Mouse (Mus musculus): ENCODE measurements around the gene Ptpn11. TPM values are rescaled to one million over a fixed set of nuclear protein-coding genes. Genes with fewer than 3 reads are reported as not detected.
A peak's percentile ranks its signal among the peaks of the same experiment; 100 is the strongest.

Ptpn11 gene
- polyA plus RNA-seq, 1 experiment, result 64.1 TPM

GRCm38 (mm10) chr5:121202467-121202866 lies 11.3 kb upstream of the Ptpn11 start:
- H3K4me1 ChIP-seq (ENCODE audit: control insufficient read depth, insufficient read depth, insufficient read length, low read length), result no peaks in the 10 kb centered on the region
- H3K4me3 ChIP-seq (ENCODE audit: insufficient read depth, low read depth, low read length), result no peak overlapping the region
- no peak overlapping the region for H3K27ac ChIP-seq (replicated peaks; ENCODE audit: low read depth, low read length)

GRCm38 (mm10) chr5:121201739-121202138 lies 10.5 kb upstream of the Ptpn11 start:
- H3K4me3 ChIP-seq (ENCODE audit: insufficient read depth, low read depth, low read length), result no peak overlapping the region
- H3K27ac ChIP-seq (replicated peaks; ENCODE audit: low read depth, low read length), result no peak overlapping the region
- no peaks in the 10 kb centered on the region for H3K4me1 ChIP-seq (ENCODE audit: control insufficient read depth, insufficient read depth, insufficient read length, low read length)

- no peaks in the 10 kb centered on the region for H3K4me1 ChIP-seq (ENCODE audit: control insufficient read depth, insufficient read depth, insufficient read length, low read length)
- no peak overlapping the region for H3K4me3 ChIP-seq (ENCODE audit: insufficient read depth, low read depth, low read length)
- H3K27ac ChIP-seq (replicated peaks; ENCODE audit: low read depth, low read length), result no peak overlapping the region
These were observed 7.2 kb upstream of the Ptpn11 start for GRCm38 (mm10) chr5:121198376-121198775.

GRCm38 (mm10) chr5:121197337-121197736 lies 6.1 kb upstream of the Ptpn11 start:
- H3K4me1 ChIP-seq (ENCODE audit: control insufficient read depth, insufficient read depth, insufficient read length, low read length), result no peaks in the 10 kb centered on the region
- no peak overlapping the region for H3K4me3 ChIP-seq (ENCODE audit: insufficient read depth, low read depth, low read length)
- no peak overlapping the region for H3K27ac ChIP-seq (replicated peaks; ENCODE audit: low read depth, low read length)

DNA sequence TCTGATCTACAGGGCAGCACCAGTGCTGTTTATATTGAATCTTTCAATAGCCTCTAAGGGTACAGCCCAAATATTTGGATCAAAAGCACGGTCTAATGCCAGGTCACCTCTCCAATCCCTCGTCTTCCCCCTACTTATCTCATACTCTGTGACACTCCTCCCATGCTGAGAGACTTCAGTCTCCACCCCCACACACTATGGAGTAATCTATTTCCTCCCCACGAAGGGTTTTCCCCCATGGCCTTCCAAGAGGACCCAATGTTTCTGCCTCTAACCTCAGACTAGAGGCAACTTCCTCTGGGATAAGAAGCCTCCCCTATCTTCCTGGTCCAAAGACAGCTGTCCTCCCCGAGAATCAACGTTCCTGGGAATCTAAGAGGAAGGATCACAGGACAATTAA lies 5.6 kb upstream of the Ptpn11 start:
- Histone ChIP-seq H3K4me3 (ENCODE audit: insufficient read depth, low read depth, low read length) (no peak overlapping the region), H3K4me1 (ENCODE audit: control insufficient read depth, insufficient read depth, insufficient read length, low read length) (no peaks in the 10 kb centered on the region), H3K27ac (replicated peaks; ENCODE audit: low read depth, low read length) (no peak overlapping the region)

GRCm38 (mm10) chr5:121194173-121194572 lies 3.0 kb upstream of the Ptpn11 start:
- no peak overlapping the region for H3K4me3 ChIP-seq (ENCODE audit: insufficient read depth, low read depth, low read length)
- H3K4me1 ChIP-seq (ENCODE audit: control insufficient read depth, insufficient read depth, insufficient read length, low read length), result peaks cover 3% of the 10 kb centered on the region
- H3K27ac ChIP-seq (replicated peaks; ENCODE audit: low read depth, low read length), result no peak overlapping the region

DNA sequence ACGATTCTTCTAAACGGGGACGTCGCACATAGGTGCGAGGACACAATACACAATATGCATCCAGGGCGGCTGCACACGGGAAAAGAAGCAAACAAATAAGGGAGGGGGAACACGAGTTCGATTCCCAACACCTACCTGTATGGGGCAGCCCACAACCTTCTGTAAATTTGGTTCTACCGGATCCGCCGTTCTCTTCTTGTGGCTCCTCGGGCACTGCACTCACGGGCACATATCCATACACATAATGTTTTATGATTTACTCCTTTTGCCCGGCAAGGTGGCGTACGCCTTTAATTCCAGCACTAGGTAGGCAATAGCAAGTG lies 348 bp upstream of the Ptpn11 start:
- H3K4me1 ChIP-seq (ENCODE audit: control insufficient read depth, insufficient read depth, insufficient read length, low read length), result peaks cover 22% of the 10 kb centered on the region
- peak overlapping the region; percentile 87 for H3K27ac ChIP-seq (replicated peaks; ENCODE audit: low read depth, low read length)
- H3K4me3 ChIP-seq (ENCODE audit: insufficient read depth, low read depth, low read length), result peak overlapping the region; percentile 82

- peak overlapping the region; percentile 82 for H3K4me3 ChIP-seq (ENCODE audit: insufficient read depth, low read depth, low read length)
- peak overlapping the region; percentile 98 for H3K27ac ChIP-seq (replicated peaks; ENCODE audit: low read depth, low read length)
- peaks cover 29% of the 10 kb centered on the region for H3K4me1 ChIP-seq (ENCODE audit: control insufficient read depth, insufficient read depth, insufficient read length, low read length)
These were observed 874 bp downstream of the Ptpn11 start for GRCm38 (mm10) chr5:121190210-121190835.

DNA sequence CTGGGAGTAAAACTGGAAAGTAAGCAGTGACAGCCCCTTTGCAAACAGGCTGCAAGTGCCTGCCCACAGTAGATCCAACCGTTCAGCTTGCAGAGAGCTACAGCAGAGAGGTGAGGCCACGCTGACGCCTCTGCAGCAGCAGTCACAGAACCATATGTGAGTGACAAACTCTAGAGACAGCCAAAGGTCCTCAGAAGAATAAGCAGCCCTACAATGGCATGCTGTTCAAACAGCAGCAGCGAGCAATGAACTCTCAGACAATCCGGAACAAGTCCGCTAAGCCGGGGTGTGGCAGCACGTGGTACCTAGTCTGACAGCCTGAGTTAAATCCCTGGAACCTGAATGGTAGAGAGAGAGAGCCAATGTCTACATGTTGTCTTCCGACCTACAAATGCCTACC lies 2.0 kb downstream of the Ptpn11 start:
- Histone ChIP-seq H3K4me3 (ENCODE audit: insufficient read depth, low read depth, low read length) (peak overlapping the region; percentile 3; the same call in 1 of the 2 replicates), H3K4me1 (ENCODE audit: control insufficient read depth, insufficient read depth, insufficient read length, low read length) (peaks cover 39% of the 10 kb centered on the region), H3K27ac (replicated peaks; ENCODE audit: low read depth, low read length) (no peak overlapping the region)

GRCm38 (mm10) chr5:121188265-121188664 lies 2.9 kb downstream of the Ptpn11 start:
- H3K4me3 ChIP-seq (ENCODE audit: insufficient read depth, low read depth, low read length), result no peak overlapping the region
- H3K4me1 ChIP-seq (ENCODE audit: control insufficient read depth, insufficient read depth, insufficient read length, low read length), result peaks cover 39% of the 10 kb centered on the region
- H3K27ac ChIP-seq (replicated peaks; ENCODE audit: low read depth, low read length), result 0 out of 2 replicates have a peak overlapping the region, but pooled peaks have one; percentile 7

DNA sequence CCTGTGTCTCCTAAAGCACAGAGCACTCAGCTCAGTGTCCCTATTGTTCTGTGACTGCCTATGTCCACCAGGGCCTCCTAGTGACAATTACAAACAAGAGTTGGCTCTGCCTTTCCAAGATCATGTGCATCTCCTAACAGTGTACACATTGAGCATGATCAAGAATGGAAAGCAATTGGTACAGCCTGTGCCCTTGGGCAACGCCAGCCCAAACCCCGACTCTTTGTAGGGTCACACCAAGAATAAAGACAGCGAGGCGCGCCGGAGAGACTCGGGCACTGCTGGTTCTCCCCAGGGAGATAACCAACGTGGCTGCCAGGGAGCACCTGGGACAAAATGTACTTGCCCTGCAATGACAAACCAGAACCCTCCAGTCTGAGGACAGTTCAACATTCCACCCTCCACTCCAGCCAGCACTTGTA lies 3.6 kb downstream of the Ptpn11 start:
- H3K4me3 ChIP-seq (ENCODE audit: insufficient read depth, low read depth, low read length), result no peak overlapping the region
- peaks cover 42% of the 10 kb centered on the region for H3K4me1 ChIP-seq (ENCODE audit: control insufficient read depth, insufficient read depth, insufficient read length, low read length)
- H3K27ac ChIP-seq (replicated peaks; ENCODE audit: low read depth, low read length), result peak overlapping the region; percentile 7; the same call in 1 of the 2 replicates

- Histone ChIP-seq H3K27ac (replicated peaks; ENCODE audit: low read depth, low read length) (no peak overlapping the region), H3K4me3 (ENCODE audit: insufficient read depth, low read depth, low read length) (no peak overlapping the region), H3K4me1 (ENCODE audit: control insufficient read depth, insufficient read depth, insufficient read length, low read length) (peaks cover 54% of the 10 kb centered on the region)
These were observed 6.1 kb downstream of the Ptpn11 start for GRCm38 (mm10) chr5:121184945-121185551.

GRCm38 (mm10) chr5:121184375-121184774 lies 6.8 kb downstream of the Ptpn11 start:
- H3K4me1 ChIP-seq (ENCODE audit: control insufficient read depth, insufficient read depth, insufficient read length, low read length), result peaks cover 54% of the 10 kb centered on the region
- H3K27ac ChIP-seq (replicated peaks; ENCODE audit: low read depth, low read length), result peak overlapping the region; percentile 8; the same call in 1 of the 2 replicates
- no peak overlapping the region for H3K4me3 ChIP-seq (ENCODE audit: insufficient read depth, low read depth, low read length)

DNA sequence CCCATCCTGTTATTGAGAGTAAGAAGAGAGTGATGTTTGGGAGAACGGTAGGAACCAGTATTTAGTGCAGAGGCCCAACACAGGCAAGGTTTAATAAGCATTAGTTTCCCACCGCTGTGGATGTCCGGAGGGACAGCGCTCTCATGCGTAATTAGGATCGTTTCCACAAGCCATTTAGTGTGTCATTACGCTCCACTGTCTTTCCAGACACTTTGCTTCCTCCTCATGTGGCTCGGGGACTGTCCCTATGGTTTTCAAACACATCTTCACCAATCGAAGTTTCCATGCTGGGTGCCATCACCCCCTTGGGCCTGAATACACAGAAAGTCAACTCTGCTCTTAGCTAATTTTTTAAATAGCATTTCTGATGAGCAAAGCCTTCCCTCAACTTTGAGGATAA lies 7.9 kb downstream of the Ptpn11 start:
- no peak overlapping the region for H3K27ac ChIP-seq (replicated peaks; ENCODE audit: low read depth, low read length)
- H3K4me3 ChIP-seq (ENCODE audit: insufficient read depth, low read depth, low read length), result no peak overlapping the region
- peaks cover 44% of the 10 kb centered on the region for H3K4me1 ChIP-seq (ENCODE audit: control insufficient read depth, insufficient read depth, insufficient read length, low read length)

DNA sequence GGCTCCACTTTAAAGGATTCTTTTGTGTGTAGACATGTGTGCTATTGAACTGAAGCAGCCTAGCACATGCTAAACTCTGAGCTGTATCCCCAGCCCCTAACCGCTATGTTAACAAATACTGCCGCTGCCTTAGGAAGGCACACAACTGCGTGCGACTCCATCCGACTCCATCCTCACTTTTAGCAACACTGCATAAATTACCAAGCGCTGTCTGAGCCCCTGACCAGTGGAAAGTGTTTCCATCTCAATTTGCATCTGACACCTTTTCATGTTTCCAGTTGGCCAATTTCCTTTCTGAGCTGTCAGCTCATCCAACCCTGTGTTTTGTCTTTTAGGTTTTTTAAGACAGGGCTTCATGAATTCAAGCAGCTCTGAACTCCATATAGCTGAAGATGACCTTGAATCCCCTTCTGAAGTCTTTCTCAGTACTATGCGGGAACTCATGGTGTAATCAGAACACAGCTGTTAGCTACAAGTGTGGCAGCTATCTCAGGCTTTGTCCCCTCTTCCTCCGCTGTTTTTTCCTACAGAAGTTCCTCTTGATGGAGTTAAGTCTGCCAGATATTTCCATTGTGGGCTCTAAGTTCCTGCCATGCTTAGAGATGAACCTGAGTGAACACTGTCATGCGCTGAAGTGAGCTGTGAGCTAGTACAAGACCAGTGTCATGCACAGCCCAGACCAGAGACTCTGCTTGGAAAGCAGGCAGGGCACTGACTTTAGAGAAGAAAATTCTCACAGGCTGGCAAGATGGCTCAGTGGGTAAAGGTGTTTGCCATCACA lies 11.9 kb downstream of the Ptpn11 start:
- peaks cover 18% of the 10 kb centered on the region for H3K4me1 ChIP-seq (ENCODE audit: control insufficient read depth, insufficient read depth, insufficient read length, low read length)
- no peak overlapping the region for H3K27ac ChIP-seq (replicated peaks; ENCODE audit: low read depth, low read length)
- no peak overlapping the region for H3K4me3 ChIP-seq (ENCODE audit: insufficient read depth, low read depth, low read length)

Measured in brown adipose tissue, adult 24 weeks (tissue).